ENCODE assay signal across 28 mouse cellular contexts in the genomic region with DNA sequence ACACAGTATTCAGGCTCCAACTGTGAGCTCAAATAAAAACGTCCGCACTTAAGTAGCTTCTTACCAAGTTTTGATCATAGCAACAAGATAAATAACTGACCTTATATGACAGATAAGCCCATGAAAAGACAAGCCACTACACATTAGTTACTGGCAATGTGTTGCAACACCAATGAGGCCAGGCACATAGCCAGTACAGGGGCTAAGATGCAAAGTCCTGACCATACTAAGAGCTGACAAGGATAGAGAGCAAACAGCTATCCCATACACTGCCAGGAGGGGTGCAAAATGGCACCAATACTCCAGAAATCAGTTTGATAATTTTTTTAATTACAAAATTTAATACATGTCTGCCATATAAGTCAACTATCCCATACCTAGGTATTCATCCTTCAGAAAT.
DNase-seq lines count a peak whose midpoint lies in the region; ATAC-seq and TF ChIP-seq lines count a peak whose summit lies in the region.
"Had no signal": no experiment of that assay in that cellular context is flagged by ENCODE, and none has a peak within 500 bp of the region (broad histone marks: within the 10 kb centered on the region; RNA-seq: fewer than 3 reads in every experiment).

No protein-coding gene starts in this region.

- H3K27me3 ChIP-seq in liver, adult 2 months (ENCODE audit: control insufficient read depth, insufficient read depth, low read length), result no peaks in the 10 kb centered on the region
- H3K27me3 ChIP-seq in liver, embryonic 12.5 days (replicated peaks), result 0 out of 2 replicates have a peak, but pooled peaks cover 4% of the 10 kb centered on the region
- H3K27me3 ChIP-seq in liver, postnatal 0 days (ENCODE audit: insufficient read depth, low read length), result no peaks in the 10 kb centered on the region
- no peaks in the 10 kb centered on the region for H3K27me3 ChIP-seq in liver, embryonic 11.5 days (replicated peaks; ENCODE audit: control insufficient read depth, insufficient read depth, low read length)
- H3K27me3 ChIP-seq in intestine, postnatal 0 days (replicated peaks; ENCODE audit: control insufficient read depth, insufficient read depth, low read length), result no peaks in the 10 kb centered on the region
- H3K27me3 ChIP-seq: CH12.LX; embryonic facial prominence, embryonic 13.5 days; embryonic facial prominence, embryonic 15.5 days; Patski had no signal

- H3K79me2 ChIP-seq in liver, adult 2 months (ENCODE audit: control insufficient read depth, insufficient read depth, low read length), result no peaks in the 10 kb centered on the region

- no peaks in the 10 kb centered on the region for H3K36me3 ChIP-seq in liver, adult 2 months (ENCODE audit: control insufficient read depth, insufficient read depth, low read length)
- no peaks in the 10 kb centered on the region for H3K36me3 ChIP-seq in liver, embryonic 12.5 days
- no peaks in the 10 kb centered on the region for H3K36me3 ChIP-seq in liver, postnatal 0 days (replicated peaks; ENCODE audit: insufficient read depth, low read length)
- H3K36me3 ChIP-seq in liver, embryonic 11.5 days (ENCODE audit: control insufficient read depth, insufficient read depth, low read length), result no peaks in the 10 kb centered on the region
- H3K36me3 ChIP-seq in intestine, postnatal 0 days (ENCODE audit: control insufficient read depth, insufficient read depth), result no peaks in the 10 kb centered on the region
- H3K36me3 ChIP-seq: embryonic facial prominence, embryonic 13.5 days; embryonic facial prominence, embryonic 15.5 days; forebrain, embryonic 10.5 days; forebrain, embryonic 12.5 days; G1E had no signal

- no peak overlapping the region for H3K4me2 ChIP-seq in liver, embryonic 12.5 days
- H3K4me2 ChIP-seq in liver, postnatal 0 days (ENCODE audit: low read depth, low read length), result no peak overlapping the region
- H3K4me2 ChIP-seq in liver, embryonic 11.5 days, result no peak overlapping the region
- H3K4me2 ChIP-seq in intestine, postnatal 0 days (replicated peaks; ENCODE audit: low read depth), result no peak overlapping the region
- H3K4me2 ChIP-seq: embryonic facial prominence, embryonic 13.5 days; embryonic facial prominence, embryonic 15.5 days; forebrain, embryonic 12.5 days had no signal

- 23% methylated on average over 2 of the region's 2 CpGs for WGBS in liver, adult 2 months
- 70% methylated on average over 2 of the region's 2 CpGs for WGBS in liver, embryonic 12.5 days (ENCODE audit: insufficient replicate concordance)
- 76% methylated on average over 2 of the region's 2 CpGs for WGBS in liver, postnatal 0 days (ENCODE audit: insufficient replicate concordance)
- 78% methylated on average over 2 of the region's 2 CpGs for WGBS in liver, embryonic 11.5 days
- 53% methylated on average over 2 of the region's 2 CpGs for WGBS in intestine, postnatal 0 days

- no peak overlapping the region for H3K9ac ChIP-seq in liver, adult 2 months (ENCODE audit: low read depth, low read length)
- H3K9ac ChIP-seq in liver, embryonic 12.5 days, result no peak overlapping the region
- no peak overlapping the region for H3K9ac ChIP-seq in liver, postnatal 0 days (replicated peaks)
- no peak overlapping the region for H3K9ac ChIP-seq in liver, embryonic 11.5 days (ENCODE audit: low read depth, low read length)
- H3K9ac ChIP-seq in intestine, postnatal 0 days (ENCODE audit: low read depth, low read length), result no peak overlapping the region
- H3K9ac ChIP-seq: embryonic facial prominence, embryonic 13.5 days; embryonic facial prominence, embryonic 15.5 days; forebrain, embryonic 12.5 days had no signal

- TF ChIP-seq POLR2A in liver, adult 2 months (IDR thresholded peaks at IDR 0.05; ENCODE audit: extremely low read depth, insufficient read depth, low read length), result no peak

- no peak for ATAC-seq in liver, embryonic 12.5 days
- ATAC-seq in liver, postnatal 0 days, result peak; percentile 78
- no peak for ATAC-seq in liver, embryonic 11.5 days (replicated peaks; ENCODE audit: low FRiP score)
- ATAC-seq in intestine, postnatal 0 days, result peak; percentile 76
- ATAC-seq: activated CD4-positive, CD25-positive, alpha-beta regulatory T cell, adult 4 months; CD4-positive, CD25-positive, alpha-beta regulatory T cell, adult 4 months; forebrain, embryonic 14.5 days; forebrain, embryonic 16.5 days; Patski had no signal

- no peak overlapping the region for H3K4me3 ChIP-seq in liver, adult 2 months (ENCODE audit: insufficient read depth, low read depth, low read length)
- H3K4me3 ChIP-seq in liver, embryonic 12.5 days, result no peak overlapping the region
- H3K4me3 ChIP-seq in liver, postnatal 0 days (ENCODE audit: low read depth, low read length), result no peak overlapping the region
- no peak overlapping the region for H3K4me3 ChIP-seq in liver, embryonic 11.5 days (ENCODE audit: low read depth, low read length)
- H3K4me3 ChIP-seq in intestine, postnatal 0 days (ENCODE audit: low read depth, low read length), result no peak overlapping the region
- H3K4me3 ChIP-seq: embryonic facial prominence, embryonic 13.5 days; embryonic facial prominence, embryonic 15.5 days; erythroblast, embryonic 14.5 days; forebrain, embryonic 10.5 days; forebrain, embryonic 12.5 days had no signal

- H3K27ac ChIP-seq in liver, adult 2 months (replicated peaks; ENCODE audit: insufficient read depth, low read depth, low read length), result no peak overlapping the region
- no peak overlapping the region for H3K27ac ChIP-seq in liver, embryonic 12.5 days
- no peak overlapping the region for H3K27ac ChIP-seq in liver, postnatal 0 days (ENCODE audit: low read depth)
- H3K27ac ChIP-seq in liver, embryonic 11.5 days (ENCODE audit: low read depth, low read length), result no peak overlapping the region
- H3K27ac ChIP-seq in intestine, postnatal 0 days (ENCODE audit: low read depth, low read length), result no peak overlapping the region
- H3K27ac ChIP-seq: embryonic facial prominence, embryonic 13.5 days; embryonic facial prominence, embryonic 15.5 days; forebrain, embryonic 10.5 days; forebrain, embryonic 12.5 days had no signal

- H3K4me1 ChIP-seq in liver, adult 2 months (ENCODE audit: control insufficient read depth, insufficient read depth, low read length), result no peaks in the 10 kb centered on the region
- no peaks in the 10 kb centered on the region for H3K4me1 ChIP-seq in liver, embryonic 12.5 days
- H3K4me1 ChIP-seq in liver, postnatal 0 days (ENCODE audit: insufficient read depth), result no peaks in the 10 kb centered on the region
- no peaks in the 10 kb centered on the region; the same call in 1 of the 2 replicates for H3K4me1 ChIP-seq in liver, embryonic 11.5 days (replicated peaks; ENCODE audit: control insufficient read depth, insufficient read depth, low read length)
- peaks cover 9% of the 10 kb centered on the region; the same call in 1 of the 2 replicates for H3K4me1 ChIP-seq in intestine, postnatal 0 days (replicated peaks; ENCODE audit: control insufficient read depth, insufficient read depth, low read length)

- no peak for TF ChIP-seq CTCF in liver, adult 2 months (IDR thresholded peaks at IDR 0.05; ENCODE audit: low read depth, low read length)
- TF ChIP-seq CTCF in liver, postnatal 0 days (IDR thresholded peaks at IDR 0.05; ENCODE audit: low read depth), result no peak
- no peak for TF ChIP-seq CTCF in intestine, postnatal 0 days (IDR thresholded peaks at IDR 0.05; ENCODE audit: low read depth)

- TF ChIP-seq EP300 in liver, postnatal 0 days (IDR thresholded peaks at IDR 0.05; ENCODE audit: low read depth), result no peak

- peak; percentile 19 for DNase-seq in liver, adult 2 months (ENCODE audit: extremely low read depth, low read depth, low spot score)
- peak; percentile 41 for DNase-seq in liver, postnatal 0 days
- no peak for DNase-seq in liver, embryonic 11.5 days (ENCODE audit: low spot score)
- no peak for DNase-seq in adrenal gland, postnatal 36 days
- DNase-seq: adrenal gland, adult 8-10 months; adrenal gland, postnatal 14 days; B cell, adult 2 months; cerebellum, adult 11 months; cerebellum, adult 18-20 months; cerebellum, adult 8-10 months; cerebellum, adult 9-11 months; cerebellum, postnatal 14 days; cerebellum, postnatal 36 days; embryo, embryonic 11 days had no signal

- no peaks in the 10 kb centered on the region for H3K9me3 ChIP-seq in liver, embryonic 12.5 days (replicated peaks)
- no peaks in the 10 kb centered on the region for H3K9me3 ChIP-seq in liver, postnatal 0 days (ENCODE audit: low read length)
- no peaks in the 10 kb centered on the region for H3K9me3 ChIP-seq in liver, embryonic 11.5 days (ENCODE audit: control insufficient read depth, low read length)
- H3K9me3 ChIP-seq in intestine, postnatal 0 days (ENCODE audit: control insufficient read depth), result no peaks in the 10 kb centered on the region
- H3K9me3 ChIP-seq: embryonic facial prominence, embryonic 13.5 days; embryonic facial prominence, embryonic 15.5 days; forebrain, embryonic 10.5 days; forebrain, embryonic 12.5 days had no signal

Comparison
In these comparisons a context has a peak if more than half of its experiments do, and no peak if none do; other contexts are left out.
1. DNase-seq: peak in liver, adult 2 months (single experiment) and liver, postnatal 0 days (single experiment); none in liver, embryonic 11.5 days (single experiment) and adrenal gland, postnatal 36 days (0 of 2).
2. ATAC-seq: peak in liver, postnatal 0 days (single experiment) and intestine, postnatal 0 days (single experiment); none in liver, embryonic 12.5 days (single experiment) and liver, embryonic 11.5 days (single experiment).